Mouse (Mus musculus) cerebellum, postnatal 4 days (tissue): ENCODE results near the gene Gpr12.
"Not testable (repeated sequence)": the region's sequence is repeated elsewhere in the genome, so short reads cannot be mapped to it uniquely, and the experiment has no call there.

Experiments used
- DNase-seq, 2 experiments: peaks; one replicate each; pipeline ENCODE4 v3.0.0; 2022; ENCODE audit warnings: low spot score in 2 of 2, mixed read lengths in 1 of 2

Gpr12 gene

DNA sequence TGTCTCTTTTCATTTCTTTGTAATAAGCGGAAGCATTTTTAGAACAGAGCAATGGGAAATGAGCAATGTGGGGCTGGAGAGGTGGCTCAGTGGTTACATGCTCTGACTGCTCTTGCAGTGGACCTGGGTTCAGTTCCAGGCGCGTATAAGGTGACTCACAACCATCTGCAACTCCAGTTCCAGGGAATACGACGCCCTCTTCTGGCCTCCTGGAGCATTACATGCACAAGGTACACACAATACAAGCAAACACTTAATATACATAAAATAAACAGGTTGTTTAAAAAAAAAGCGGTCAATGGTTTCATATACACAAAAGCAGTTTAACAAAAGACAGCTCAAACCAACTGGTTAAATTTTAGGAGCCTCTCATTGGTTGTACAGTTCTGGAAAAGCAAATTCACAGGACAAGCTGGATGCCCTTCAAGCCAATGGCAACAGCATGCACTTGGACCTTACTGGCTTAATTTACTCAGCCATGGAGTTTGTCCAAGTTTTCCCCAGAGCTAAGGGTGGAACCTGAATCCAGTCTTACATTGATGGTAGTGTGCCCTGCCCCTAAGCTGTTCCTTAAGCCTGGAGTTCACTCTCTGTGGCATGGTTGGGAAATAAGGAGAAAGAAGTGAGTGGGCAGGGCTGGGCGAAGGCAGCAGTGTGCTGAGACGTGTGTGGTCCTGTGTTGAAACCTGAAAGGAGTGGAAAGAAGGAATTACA, 1.5 kb upstream of the Gpr12 start:
- DNase-seq = no peak

DNA sequence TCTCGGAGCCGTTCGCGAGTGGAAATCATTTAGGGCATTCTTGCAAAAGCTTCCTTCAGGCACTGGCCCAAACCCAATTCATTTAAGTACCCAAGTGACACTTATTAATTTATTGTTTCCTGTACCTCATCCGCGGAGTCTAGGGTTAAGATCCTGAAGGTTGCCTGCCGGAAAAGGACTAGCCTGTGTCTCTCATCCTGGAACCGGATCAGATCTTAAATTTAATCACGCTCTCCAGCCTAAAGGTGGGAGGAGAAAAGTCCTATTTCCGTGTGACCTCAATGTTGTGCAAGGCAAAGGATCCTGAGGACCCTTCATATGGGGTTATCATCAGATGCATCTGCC, 240 bp upstream of the Gpr12 start:
- DNase-seq = no peak

DNA sequence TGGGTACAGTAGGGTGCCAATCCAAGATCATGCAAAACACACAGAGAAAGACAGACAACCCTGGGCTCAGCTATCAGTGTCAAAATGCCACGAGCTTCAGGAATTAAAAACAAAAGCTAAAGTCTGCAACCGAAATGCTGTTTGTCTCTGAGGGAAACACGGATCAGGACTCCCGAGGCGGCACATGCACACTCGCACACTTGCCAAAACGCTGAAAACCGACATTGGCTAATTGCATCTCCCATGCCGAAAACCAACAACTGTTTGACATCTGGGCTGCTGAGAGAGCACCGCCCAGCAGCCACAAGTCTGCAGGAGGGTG, 922 bp downstream of the Gpr12 start:
- DNase-seq = no peak

DNA sequence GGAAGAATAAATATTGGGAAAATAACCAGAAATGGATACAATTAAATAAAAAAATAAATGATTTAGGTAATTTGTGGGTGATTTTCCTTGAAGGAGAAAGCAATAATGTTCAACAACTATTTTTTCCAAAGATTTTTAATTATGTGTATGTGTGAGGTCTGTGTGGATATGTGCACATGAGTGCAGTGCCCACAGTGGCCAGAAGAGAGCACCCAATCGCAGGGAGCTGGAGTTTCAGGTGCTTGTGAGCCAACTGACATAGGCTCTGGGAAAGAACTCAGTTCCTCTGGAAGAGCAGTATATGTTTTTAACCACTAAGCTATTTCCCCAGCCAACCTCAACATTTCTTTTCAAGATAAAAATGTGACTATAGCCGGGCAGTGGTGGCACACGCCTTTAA, 8.4 kb downstream of the Gpr12 start:
- DNase-seq = no peak

DNA sequence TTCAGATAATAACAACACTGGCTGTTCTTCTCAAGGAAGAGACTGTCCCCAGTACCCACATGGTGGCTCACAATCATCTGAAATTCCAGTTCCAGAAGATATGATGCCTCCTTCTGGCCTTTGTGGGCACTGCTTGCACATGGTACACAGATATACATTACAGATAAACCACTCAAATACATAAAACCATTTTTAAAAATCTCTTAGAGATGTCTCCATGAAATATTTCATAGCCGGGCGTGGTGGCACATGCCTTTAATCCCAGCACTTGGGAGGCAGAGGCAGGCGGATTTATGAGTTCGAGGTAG, 12.3 kb downstream of the Gpr12 start:
- not testable (repeated sequence) for DNase-seq

DNA sequence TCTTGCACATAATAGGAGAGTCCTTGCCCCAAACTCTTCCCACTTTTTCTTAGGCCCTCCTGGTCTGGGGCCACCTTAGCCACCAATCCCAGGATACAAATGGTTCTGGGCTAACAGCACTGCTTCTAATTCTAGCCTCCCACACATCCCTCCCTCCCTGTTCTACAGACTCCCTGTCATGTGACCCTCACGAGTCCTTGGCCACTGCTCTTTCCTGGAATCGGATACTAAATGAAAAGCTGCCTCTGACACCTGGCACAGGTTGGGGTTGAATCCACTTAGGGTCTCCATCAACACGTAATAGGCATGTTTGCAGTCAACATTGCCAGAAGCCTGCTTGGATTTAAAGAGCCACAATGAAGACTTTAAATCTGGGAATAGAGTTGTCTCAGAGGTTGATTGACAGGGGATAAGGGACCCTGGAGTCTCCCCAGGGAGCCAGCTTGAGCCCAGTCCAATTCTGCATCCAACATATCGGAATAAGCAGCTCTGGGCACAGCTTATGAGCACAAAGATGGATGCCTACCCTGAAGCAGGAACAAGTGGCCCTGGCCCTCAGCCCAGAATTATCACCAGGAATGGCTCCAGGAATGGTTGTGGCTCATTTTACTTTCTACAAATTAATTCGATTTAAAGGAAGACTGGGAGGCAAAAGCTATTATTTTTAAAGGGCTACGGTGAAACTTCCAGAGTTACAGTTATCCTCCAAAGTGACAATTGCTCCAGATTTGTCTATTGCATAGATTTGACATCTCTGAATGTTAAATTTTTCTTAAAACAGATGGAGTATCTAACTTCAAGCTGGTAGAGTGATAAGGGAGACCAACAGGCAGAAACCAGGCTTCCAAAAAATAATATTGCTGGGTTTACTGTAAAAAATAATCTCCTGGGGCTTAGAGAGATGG, 13.0 kb downstream of the Gpr12 start:
- not testable (repeated sequence) for DNase-seq

DNA sequence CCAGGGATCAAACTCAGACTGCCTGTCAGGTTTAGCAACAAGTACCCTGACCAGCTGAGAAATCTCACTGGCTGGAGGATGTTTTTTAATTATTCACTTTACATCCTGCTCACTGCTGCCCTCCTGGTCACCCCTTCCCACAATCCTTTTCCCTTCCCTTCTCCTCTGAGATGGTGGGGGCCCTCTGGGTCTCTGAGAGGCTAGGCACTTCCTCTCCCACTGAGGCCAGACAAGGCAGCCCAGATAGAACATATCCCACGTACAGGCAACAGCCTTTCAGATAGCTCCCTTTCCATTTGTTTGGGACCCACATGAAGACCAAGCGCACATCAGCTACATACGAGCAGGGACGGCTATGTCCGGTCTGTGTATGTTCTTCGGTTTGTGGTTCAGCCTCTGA, 14.9 kb downstream of the Gpr12 start:
- DNase-seq = not testable (repeated sequence)

DNA sequence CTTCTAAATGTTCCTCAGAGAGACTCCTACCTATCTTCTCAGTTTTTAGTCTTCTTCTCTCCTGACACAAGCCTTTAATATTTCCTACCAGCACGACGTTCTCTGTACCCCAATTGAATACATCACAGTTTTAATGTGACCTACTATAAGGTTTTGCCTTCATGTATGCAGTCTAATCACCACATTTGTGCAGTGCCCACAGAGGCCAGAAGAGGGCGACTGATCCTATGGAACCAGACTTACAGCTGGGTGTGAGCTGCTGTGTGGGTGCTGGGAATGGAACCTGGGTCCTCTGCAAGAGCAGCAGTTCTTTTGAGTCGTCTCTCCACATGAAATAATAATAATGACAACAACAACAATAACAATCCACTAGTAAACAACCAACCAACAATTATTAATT, 18.0 kb downstream of the Gpr12 start:
- peak in 1 of 2 experiments; percentile 21 for DNase-seq

DNA sequence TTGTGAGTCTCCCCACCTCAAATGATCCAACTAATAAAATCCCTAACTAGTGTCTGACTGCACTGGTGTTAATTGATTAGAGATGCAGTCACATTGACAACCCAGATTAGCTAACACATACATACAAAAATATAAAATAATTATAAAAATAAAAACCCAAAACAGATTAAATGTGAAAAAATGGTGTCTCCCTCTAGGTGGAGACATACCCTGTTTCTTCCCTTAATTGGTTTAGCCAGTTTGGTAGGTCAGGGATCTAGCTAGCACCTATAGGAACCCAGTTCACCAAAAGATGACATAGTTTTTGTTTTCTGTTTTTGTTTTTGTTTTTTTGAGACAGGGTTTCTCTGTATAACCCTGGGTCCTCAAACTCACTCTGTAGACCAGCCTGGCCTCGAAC, 20.8 kb downstream of the Gpr12 start:
- no peak for DNase-seq

DNA sequence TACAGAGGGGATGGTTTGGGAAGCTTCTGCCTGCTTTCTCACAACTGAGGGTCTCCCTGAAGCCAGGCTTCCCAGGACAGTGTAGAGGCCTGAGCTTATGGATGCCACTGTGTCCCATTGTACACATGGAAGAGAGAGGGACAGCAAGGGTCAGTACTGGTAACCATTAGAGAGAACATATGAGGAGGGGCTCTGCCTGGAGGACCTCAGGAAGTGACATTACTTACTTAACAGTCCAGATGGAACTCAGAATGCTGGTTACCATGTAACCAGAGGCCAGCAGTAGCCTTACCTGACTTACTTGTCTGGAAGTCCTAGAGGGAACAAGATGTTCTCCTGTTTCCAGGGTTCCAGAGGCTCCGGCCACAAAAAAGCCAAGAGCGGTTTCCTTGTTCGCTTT, 29.2 kb downstream of the Gpr12 start, which contains the start of gene Gm3415:
Gm3415 (plus strand) TSS at position 301 of the 400 bp plus-strand sequence.
- not testable (repeated sequence) for DNase-seq

DNA sequence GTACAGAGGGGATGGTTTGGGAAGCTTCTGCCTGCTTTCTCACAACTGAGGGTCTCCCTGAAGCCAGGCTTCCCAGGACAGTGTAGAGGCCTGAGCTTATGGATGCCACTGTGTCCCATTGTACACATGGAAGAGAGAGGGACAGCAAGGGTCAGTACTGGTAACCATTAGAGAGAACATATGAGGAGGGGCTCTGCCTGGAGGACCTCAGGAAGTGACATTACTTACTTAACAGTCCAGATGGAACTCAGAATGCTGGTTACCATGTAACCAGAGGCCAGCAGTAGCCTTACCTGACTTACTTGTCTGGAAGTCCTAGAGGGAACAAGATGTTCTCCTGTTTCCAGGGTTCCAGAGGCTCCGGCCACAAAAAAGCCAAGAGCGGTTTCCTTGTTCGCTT, 47.7 kb downstream of the Gpr12 start, which contains the start of gene Gm3409:
Gm3409 (plus strand) TSS at position 301 of the 400 bp plus-strand sequence.
- DNase-seq = not testable (repeated sequence)
